In genomic region chr19:60730281-60730852, GRCm38 (mm10) we compare ENCODE assay signal across 8 mouse cellular contexts. TPM values are rescaled to one million over a fixed set of nuclear protein-coding genes. Genes with fewer than 3 reads are reported as not detected.
A peak's percentile ranks its signal among the peaks of the same experiment; 100 is the strongest.
DNase-seq lines count a peak whose midpoint lies in the region; ATAC-seq and TF ChIP-seq lines count a peak whose summit lies in the region.
"Had no signal": no experiment of that assay in that cellular context is flagged by ENCODE, and none has a peak within 500 bp of the region (broad histone marks: within the 10 kb centered on the region; RNA-seq: fewer than 3 reads in every experiment).

No protein-coding gene starts in this region.

- peak; percentile 15 for DNase-seq in midbrain, embryonic 10.5 days (ENCODE audit: low spot score)
- DNase-seq in R1 (ENCODE audit: low read depth, low spot score) = peak; percentile 73
- DNase-seq in cerebellum, adult 9-10 months = peak; percentile 44
- DNase-seq in hindlimb bud, embryonic 11.5 days (ENCODE audit: extremely low spot score, low read depth, low spot score) = peak; percentile 14
- peak; percentile 57 for DNase-seq in lung, embryonic 14.5 days
- DNase-seq in splenic B cell, adult 2 months (ENCODE audit: low read depth, low spot score) = peak; percentile 78

- H3K27me3 ChIP-seq in midbrain, embryonic 10.5 days (ENCODE audit: low read depth, poor library complexity, severe bottlenecking) = no peaks in the 10 kb centered on the region
- no peaks in the 10 kb centered on the region for H3K27me3 ChIP-seq in midbrain, embryonic 13.5 days
- H3K27me3 ChIP-seq in lung, embryonic 14.5 days (ENCODE audit: insufficient read depth, low read length) = no peaks in the 10 kb centered on the region
- H3K27me3 ChIP-seq in splenic B cell, adult 2 months (ENCODE audit: control insufficient read depth, insufficient read depth, low read length, poor library complexity, severe bottlenecking) = no peaks in the 10 kb centered on the region
- H3K27me3 ChIP-seq: heart, embryonic 15.5 days had no signal

- ATAC-seq in midbrain, embryonic 13.5 days = no peak
- ATAC-seq in lung, embryonic 14.5 days (ENCODE audit: insufficient read depth) = no peak

- peak; percentile 64 for TF ChIP-seq CTCF in lung, embryonic 14.5 days (IDR thresholded peaks at IDR 0.05; ENCODE audit: low read depth)

- H3K36me3 ChIP-seq in midbrain, embryonic 10.5 days = no peaks in the 10 kb centered on the region
- H3K36me3 ChIP-seq in midbrain, embryonic 13.5 days = no peaks in the 10 kb centered on the region
- no peaks in the 10 kb centered on the region for H3K36me3 ChIP-seq in lung, embryonic 14.5 days (ENCODE audit: insufficient read depth)
- H3K36me3 ChIP-seq in splenic B cell, adult 2 months (ENCODE audit: control insufficient read depth, insufficient read depth, low read length, poor library complexity, severe bottlenecking) = no peaks in the 10 kb centered on the region
- H3K36me3 ChIP-seq: heart, embryonic 15.5 days had no signal

- H3K9me3 ChIP-seq in midbrain, embryonic 10.5 days (replicated peaks) = no peaks in the 10 kb centered on the region
- no peaks in the 10 kb centered on the region for H3K9me3 ChIP-seq in midbrain, embryonic 13.5 days
- no peaks in the 10 kb centered on the region for H3K9me3 ChIP-seq in lung, embryonic 14.5 days (ENCODE audit: low read depth, low read length)
- H3K9me3 ChIP-seq: heart, embryonic 15.5 days had no signal

- H3K4me3 ChIP-seq in midbrain, embryonic 10.5 days = no peak overlapping the region
- no peak overlapping the region for H3K4me3 ChIP-seq in midbrain, embryonic 13.5 days (replicated peaks)
- H3K4me3 ChIP-seq in lung, embryonic 14.5 days (ENCODE audit: low read depth, low read length) = no peak overlapping the region
- H3K4me3 ChIP-seq: heart, embryonic 15.5 days had no signal

- H3K4me2 ChIP-seq in midbrain, embryonic 13.5 days (replicated peaks) = no peak overlapping the region
- H3K4me2 ChIP-seq in lung, embryonic 14.5 days = no peak overlapping the region
- H3K4me2 ChIP-seq: heart, embryonic 15.5 days had no signal

- H3K4me1 ChIP-seq in midbrain, embryonic 10.5 days = no peaks in the 10 kb centered on the region
- no peaks in the 10 kb centered on the region for H3K4me1 ChIP-seq in midbrain, embryonic 13.5 days (replicated peaks)
- no peaks in the 10 kb centered on the region for H3K4me1 ChIP-seq in lung, embryonic 14.5 days (ENCODE audit: insufficient read depth)
- H3K4me1 ChIP-seq: heart, embryonic 15.5 days had no signal

- 50% methylated on average over 2 of the region's 2 CpGs for WGBS in midbrain, embryonic 10.5 days
- WGBS in midbrain, embryonic 13.5 days = 43% methylated on average over 2 of the region's 2 CpGs
- 42% methylated on average over 2 of the region's 2 CpGs for WGBS in lung, embryonic 14.5 days

- no peak overlapping the region for H3K27ac ChIP-seq in midbrain, embryonic 10.5 days (replicated peaks)
- H3K27ac ChIP-seq in midbrain, embryonic 13.5 days = no peak overlapping the region
- no peak overlapping the region for H3K27ac ChIP-seq in lung, embryonic 14.5 days (ENCODE audit: low read depth)
- H3K27ac ChIP-seq: heart, embryonic 15.5 days had no signal

- H3K9ac ChIP-seq in midbrain, embryonic 13.5 days (replicated peaks) = no peak overlapping the region
- no peak overlapping the region for H3K9ac ChIP-seq in lung, embryonic 14.5 days
- H3K9ac ChIP-seq: heart, embryonic 15.5 days had no signal

RNA-seq across cellular contexts. Expression of gene Nanos1, which starts 25.4 kb away (rescaled TPM):
- 1.6 and 2.2 TPM in 2 replicates for polyA plus RNA-seq in midbrain, embryonic 10.5 days (2016; fragmentation: Nextera tagmentation; extraction: Ambion mirVana)
- 15.3 and 16.6 TPM in 2 replicates for polyA plus RNA-seq in midbrain, embryonic 13.5 days (2015; fragmentation: Nextera tagmentation; extraction: Ambion mirVana)
- polyA plus RNA-seq in lung, embryonic 14.5 days (2014; fragmentation: Nextera tagmentation; extraction: Ambion mirVana) = 1.6 and 1.7 TPM in 2 replicates

Comparison
In these comparisons a context has a peak if more than half of its experiments do, and no peak if none do; other contexts are left out.
1. DNase-seq: peak in every context shown above with its lines; median percentile 78 in splenic B cell, adult 2 months; 73 in R1; 57 in lung, embryonic 14.5 days; 44 in cerebellum, adult 9-10 months; 15 in midbrain, embryonic 10.5 days; 14 in hindlimb bud, embryonic 11.5 days.